Mouse (Mus musculus) neutrophil, adult 5-6 weeks (primary cell): ENCODE measurements around the gene Smurf1. TPM values are rescaled to one million over a fixed set of nuclear protein-coding genes. Genes with fewer than 3 reads are reported as not detected.

Experiments
- ATAC-seq: fragments of 151-379, 151-347 bp; 2 replicates; pipeline ENCODE4 v1.8.0; 2017; ENCODE audit warnings: mild to moderate bottlenecking, moderate TSS enrichment; ENCODE audit not compliant: insufficient number of reproducible peaks, poor library complexity, low FRiP score, severe bottlenecking; ENCODE audit errors: extremely low read depth
- total RNA-seq: library from RNA; stranded (forward); fragments of 200-1000 nt; gene quantifications from 2 replicates; pipeline ENCODE4 v1.2.3, GENCODE M21; 2017

Smurf1 gene
- total RNA-seq, 1 experiment from 2014 or later: 14.4 TPM

DNA sequence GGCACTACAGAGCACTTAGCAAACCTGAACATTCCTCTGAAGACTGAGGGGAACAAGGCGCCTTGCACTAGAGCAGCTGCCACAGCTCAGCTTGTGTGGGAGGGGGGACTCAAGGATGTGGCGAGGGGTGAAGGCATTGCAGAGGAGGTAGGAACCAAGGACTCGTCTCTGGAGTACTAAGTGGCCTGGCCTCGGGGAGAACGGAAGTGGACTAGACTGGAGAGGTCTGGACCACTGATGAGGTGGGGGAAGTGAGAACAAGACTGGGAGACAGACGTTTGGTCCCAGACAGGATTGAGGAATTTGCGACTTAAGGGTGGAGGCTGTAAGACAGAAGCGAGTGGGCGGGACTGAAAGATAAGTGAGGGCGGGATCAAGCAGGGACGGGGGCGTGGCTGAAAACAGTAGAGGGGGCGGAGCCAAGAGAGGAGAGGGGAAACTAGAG, 1.8 kb downstream of the Smurf1 start:
- ATAC-seq: no peak

GRCm38 (mm10) chr5:144963401-144963800, 2.2 kb downstream of the Smurf1 start:
- no peak for ATAC-seq

- no peak for ATAC-seq
These were observed 7.4 kb downstream of the Smurf1 start for GRCm38 (mm10) chr5:144958271-144958670.

DNA sequence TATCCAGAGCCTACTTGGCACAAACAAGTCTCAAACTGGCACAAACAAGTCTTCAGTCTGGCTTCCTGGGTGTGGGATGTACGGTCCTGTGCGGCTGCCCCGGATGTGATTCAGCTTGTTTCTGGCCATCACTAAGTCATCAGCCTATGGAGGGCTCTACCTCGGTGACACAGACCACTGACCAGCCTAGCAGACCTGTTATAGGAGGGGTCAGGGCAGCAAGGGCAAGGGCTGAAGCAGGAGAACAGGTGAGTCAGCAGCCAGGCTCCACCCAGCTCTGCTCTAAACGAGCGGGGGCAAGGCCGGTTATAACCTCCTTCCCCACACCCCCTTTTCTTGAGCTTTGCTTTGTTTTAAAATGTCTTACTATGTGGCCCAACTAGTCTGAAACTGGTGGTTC, 11.2 kb downstream of the Smurf1 start:
- no peak for ATAC-seq

- no peak for ATAC-seq
These were observed 13.1 kb downstream of the Smurf1 start for GRCm38 (mm10) chr5:144952592-144952991.

GRCm38 (mm10) chr5:144950428-144951051, 15.1 kb downstream of the Smurf1 start:
- no peak for ATAC-seq

DNA sequence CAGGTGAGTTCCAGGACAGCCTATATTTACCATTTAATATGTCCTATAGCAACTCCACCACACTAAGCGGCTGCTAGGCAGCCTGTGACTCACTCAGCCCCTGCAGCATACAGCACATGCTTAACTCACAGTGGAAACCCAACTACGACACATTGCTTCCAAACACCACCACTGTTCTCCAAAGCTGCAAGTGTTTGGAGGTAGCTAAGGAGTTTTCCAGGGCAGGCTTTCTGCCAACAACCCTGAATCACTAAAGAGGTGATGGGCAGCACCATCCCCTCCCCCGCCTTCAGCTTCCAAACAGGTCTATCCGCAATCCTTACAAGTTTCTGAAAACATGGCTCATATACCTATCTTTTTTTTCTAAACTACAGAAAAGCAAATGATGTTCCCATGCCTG, 15.8 kb downstream of the Smurf1 start:
- no peak for ATAC-seq

GRCm38 (mm10) chr5:144948422-144948821, 17.2 kb downstream of the Smurf1 start:
- ATAC-seq: no peak

- no peak for ATAC-seq
These were observed 17.6 kb downstream of the Smurf1 start for GRCm38 (mm10) chr5:144948002-144948401.

DNA sequence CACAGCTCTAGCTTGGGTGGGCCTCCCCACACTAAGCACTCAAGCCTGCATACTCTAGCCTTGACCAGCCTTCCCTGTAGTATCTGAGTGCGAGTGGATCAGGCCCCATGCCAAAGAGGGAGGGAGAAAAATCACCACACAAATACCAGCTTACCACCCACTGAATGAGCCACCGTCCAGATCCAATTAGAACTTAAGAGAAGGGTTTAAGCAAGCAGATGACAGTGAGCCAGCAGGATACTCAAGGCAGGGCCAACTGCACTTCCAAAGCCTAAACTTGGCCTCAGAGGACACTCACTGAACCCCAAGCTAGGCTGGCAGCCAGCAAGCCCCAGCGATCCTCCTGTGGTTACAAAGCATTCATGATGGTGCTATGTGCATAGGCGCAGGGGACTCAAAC, 19.6 kb downstream of the Smurf1 start:
- ATAC-seq: no peak

DNA sequence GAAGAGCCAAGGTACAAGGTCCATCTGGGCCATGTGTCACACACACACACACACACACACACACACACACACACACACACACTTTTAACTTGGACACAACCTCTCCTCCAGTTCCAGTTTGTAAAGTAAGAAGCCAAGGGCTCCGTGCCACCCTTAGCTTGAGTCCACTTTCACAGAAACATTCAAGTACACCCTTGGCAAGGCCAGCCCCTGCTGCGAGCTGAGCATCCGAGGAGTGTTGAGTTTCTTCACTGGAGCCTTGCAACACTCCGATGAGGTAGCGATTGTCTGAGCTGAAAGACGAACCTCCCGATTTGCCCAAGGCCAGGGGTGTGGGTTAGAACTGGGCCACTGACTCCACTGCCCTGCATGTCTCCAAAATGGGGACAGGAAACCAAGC, 20.7 kb downstream of the Smurf1 start:
- ATAC-seq: no peak

DNA sequence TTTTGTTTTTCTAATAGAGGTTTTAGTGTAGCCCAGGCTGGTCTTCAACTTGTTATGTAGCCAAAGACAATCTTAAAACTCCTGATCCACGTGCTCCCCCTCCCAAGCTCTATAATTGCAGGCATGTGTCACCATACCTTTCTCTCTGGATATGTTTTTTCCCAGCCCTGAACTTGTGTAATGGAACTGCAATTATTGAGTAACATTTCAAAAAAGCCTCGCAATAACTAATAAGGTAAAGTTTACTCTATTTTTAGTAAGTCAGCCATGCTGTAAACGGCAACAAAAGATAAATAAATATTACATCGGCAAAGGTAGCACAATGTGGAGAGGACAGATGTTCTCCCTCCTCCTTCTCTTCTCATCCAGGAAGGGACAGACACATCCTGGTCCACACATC, 21.3 kb downstream of the Smurf1 start:
- no peak for ATAC-seq

DNA sequence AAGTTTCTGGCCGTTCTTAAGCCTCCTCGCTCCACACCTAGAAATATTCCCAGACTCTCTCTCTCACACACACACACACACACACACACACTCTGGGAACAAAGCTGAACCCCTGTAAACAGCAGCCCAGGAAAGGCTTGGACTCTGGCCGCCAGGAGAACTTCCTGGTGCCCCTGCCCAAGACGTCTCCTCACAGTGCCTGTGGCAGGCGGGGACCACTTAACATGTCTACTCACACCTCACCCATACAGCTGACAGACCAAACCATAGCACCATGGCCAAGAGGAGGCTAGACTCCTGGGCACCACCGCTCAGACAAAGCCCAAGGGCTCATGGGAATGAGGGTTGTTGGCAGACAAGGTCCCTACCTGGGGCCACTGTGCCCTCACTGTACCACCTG, 22.3 kb downstream of the Smurf1 start:
- ATAC-seq: no peak

- ATAC-seq: no peak
These were observed 23.2 kb downstream of the Smurf1 start for GRCm38 (mm10) chr5:144942431-144942830.

DNA sequence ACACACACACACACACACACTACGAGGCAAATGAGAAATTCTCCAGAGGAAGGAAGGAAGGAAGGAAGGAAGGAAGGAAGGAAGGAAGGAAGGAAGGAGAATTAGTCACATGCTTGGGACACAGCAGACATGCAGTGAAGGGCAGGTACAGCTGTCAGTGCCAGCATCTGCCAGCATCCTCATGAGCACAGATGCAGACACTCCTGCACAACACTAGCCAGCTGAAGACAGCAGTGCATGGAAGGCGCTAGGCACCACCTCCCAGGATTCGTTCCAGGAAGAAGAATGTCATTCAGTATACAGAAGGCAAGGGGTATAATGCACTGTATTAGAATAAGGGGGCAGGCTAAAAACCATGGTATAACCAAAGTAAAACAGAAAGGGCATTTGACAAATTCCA, 24.7 kb downstream of the Smurf1 start:
- ATAC-seq: no peak

- no peak for ATAC-seq
These were observed 28.3 kb downstream of the Smurf1 start for GRCm38 (mm10) chr5:144937304-144937703.

DNA sequence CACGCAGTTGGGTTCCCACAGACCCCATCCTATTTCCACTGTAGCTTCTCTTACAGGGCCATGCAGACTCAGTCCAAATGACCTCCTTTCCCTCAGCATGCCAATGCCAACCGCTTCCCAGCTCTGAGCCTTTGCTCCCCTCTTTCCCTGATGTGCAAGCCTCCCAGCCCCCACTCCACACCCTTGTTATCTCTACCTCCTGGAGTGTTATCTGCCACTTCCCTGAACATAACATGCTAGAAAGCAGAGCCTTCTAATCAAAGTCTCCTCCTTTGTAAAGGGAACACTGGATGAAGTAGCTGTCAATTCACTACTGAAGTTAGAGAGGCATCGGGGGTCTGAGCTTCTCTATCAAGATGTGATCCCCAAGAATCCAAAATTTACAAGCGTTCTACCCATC, 32.2 kb downstream of the Smurf1 start:
- no peak for ATAC-seq

GRCm38 (mm10) chr5:144931841-144932240, 33.8 kb downstream of the Smurf1 start:
- no peak for ATAC-seq

DNA sequence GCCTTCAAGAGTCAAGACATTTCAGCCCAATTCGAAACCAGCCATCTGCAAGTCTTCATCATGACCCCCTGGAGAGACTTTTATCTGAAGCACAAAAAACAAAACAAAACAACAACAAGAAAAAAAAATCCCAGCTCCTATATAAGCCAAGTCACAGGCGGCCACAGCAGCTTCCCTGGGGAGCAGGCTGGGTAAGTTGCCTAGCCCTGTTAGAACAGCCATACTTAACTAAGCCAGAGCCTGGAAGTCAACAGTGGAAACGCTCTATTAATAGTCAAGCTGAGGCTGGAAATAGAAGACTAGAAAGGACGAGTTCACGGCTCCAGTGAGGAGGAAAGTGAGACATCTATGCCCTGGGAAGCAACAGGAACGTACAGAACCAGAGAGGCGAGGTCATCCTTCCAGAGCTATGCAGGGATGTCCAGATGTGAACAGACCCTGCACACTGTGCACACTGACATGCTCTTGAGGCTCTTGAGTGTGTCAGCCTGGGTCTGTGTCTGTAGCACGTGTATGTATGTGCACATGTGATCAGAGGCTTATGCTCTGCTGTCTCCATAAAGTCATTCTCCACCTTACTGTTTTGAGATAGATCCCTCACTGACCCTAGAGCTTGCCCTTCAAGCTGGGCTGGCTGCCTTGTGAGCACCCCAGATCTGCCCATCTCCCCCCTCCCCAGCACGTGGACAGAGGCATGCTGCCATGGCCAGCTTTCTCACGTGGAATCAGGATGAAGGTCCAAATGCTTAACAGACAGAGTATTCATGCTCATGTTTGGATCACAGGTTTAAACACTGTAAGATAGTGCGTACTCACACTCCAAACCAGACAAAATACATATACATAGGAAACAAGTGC, 36.6 kb downstream of the Smurf1 start:
- ATAC-seq: no peak

GRCm38 (mm10) chr5:144926275-144926674, 39.4 kb downstream of the Smurf1 start:
- no peak for ATAC-seq
